Mouse (Mus musculus): ENCODE measurements at regions not wholly inside any gene's neighbourhood (a gene's known extent, or its start where the extent isn't known, plus 50 kb on each side); places are given as distances from the start of the nearest gene placed in this dataset.

DNA sequence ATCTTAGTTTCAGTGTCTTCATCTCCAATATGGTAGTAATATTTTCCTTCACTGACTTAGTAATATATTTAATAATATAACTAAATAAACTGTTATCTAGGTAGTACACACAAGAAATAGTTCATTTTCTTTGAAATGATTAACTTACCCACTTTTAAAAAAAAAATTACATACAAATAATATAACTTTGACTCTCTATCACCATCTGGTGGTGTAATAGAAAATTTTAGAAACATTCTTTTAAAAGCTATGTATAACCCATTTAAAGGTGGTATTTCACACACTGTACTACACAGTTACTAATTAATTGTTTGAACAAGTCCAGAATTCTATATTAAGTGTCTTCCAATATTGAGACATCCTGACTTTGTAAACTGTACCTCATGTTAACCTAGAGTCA is 53.9 kb upstream of the Olfr266 start:
- intact Hi-C loops (cut with DNase I): loop anchor here (2.0 to 10.0 kb wide), 3 partner anchors 107 to 885 kb away; partner anchors contain the start of gene Pifo
- DNase-seq (ENCODE audit: low spot score in 2 of 2): no peak

GRCm38 (mm10) chr3:106903198-106903597 is 77.1 kb upstream of the Olfr266 start:
- DNase-seq (ENCODE audit: low spot score in 2 of 2): peak; percentile 30 to 75
- intact Hi-C loops (cut with DNase I): loop anchor here (1.0 to 10.0 kb wide), 3 partner anchors 178 to 372 kb away; partner anchors contain the start of gene Lamtor5

DNA sequence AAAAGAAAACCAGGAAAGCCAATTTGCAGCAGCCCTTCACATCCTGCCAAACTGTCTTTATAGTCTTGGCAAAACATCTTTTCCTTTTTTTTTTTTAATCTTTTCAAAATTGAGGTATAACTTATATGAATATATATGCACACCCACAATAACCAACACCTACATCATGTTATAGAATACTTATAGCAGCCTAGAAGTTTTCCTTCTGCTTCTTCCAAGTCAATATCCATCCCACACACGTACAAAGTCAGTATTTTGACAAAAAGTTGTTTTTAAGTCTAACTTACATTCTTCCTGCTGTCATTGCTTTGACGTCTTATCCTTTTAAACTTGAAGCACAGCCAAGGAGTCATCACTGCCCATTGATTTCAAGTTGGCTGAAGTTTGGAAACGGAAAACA is 80.6 kb upstream of the Olfr266 start:
- intact Hi-C loops (cut with DNase I): loop anchor here (2.0 to 10.0 kb wide), 2 partner anchors 30 to 368 kb away; partner anchors contain the start of gene Lamtor5
- peak in 1 of 2 experiments; percentile 55 for DNase-seq (ENCODE audit: low spot score in 2 of 2)

- peak in 1 of 2 experiments; percentile 61 for DNase-seq (ENCODE audit: low spot score in 2 of 2)
- intact Hi-C loops (cut with DNase I): loop anchor here (2.0 to 5.0 kb wide), 2 partner anchors 29 to 251 kb away; no protein-coding TSS in a partner anchor
These were observed 99.9 kb upstream of the Kcna3 start for GRCm38 (mm10) chr3:106936067-106936466.

DNA sequence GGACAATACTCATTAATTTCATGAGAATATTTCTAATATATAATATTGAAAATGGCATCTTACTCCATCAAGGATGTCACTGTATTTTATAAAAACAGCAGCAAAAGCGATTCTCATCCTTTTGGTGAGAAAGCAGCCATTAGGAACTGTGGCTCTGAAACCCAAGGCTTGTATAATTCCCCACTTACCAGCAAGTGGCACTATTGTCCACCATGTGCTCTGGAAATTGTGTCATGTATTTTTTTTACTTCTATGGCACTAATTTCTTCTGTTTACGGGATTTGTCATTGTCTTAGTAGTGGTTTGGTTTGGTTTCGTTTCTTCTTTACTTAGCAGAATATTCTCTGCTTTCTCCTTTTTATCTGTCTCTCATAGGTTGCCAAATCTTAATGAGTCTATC is 95.9 kb upstream of the Kcna3 start:
- intact Hi-C loops (cut with DNase I): loop anchor here (1.0 to 2.0 kb wide), 2 partner anchors 97 to 141 kb away; partner anchors contain the start of gene Kcna3
- DNase-seq (ENCODE audit: low spot score in 2 of 2): peak in 1 of 2 experiments; percentile 74

DNA sequence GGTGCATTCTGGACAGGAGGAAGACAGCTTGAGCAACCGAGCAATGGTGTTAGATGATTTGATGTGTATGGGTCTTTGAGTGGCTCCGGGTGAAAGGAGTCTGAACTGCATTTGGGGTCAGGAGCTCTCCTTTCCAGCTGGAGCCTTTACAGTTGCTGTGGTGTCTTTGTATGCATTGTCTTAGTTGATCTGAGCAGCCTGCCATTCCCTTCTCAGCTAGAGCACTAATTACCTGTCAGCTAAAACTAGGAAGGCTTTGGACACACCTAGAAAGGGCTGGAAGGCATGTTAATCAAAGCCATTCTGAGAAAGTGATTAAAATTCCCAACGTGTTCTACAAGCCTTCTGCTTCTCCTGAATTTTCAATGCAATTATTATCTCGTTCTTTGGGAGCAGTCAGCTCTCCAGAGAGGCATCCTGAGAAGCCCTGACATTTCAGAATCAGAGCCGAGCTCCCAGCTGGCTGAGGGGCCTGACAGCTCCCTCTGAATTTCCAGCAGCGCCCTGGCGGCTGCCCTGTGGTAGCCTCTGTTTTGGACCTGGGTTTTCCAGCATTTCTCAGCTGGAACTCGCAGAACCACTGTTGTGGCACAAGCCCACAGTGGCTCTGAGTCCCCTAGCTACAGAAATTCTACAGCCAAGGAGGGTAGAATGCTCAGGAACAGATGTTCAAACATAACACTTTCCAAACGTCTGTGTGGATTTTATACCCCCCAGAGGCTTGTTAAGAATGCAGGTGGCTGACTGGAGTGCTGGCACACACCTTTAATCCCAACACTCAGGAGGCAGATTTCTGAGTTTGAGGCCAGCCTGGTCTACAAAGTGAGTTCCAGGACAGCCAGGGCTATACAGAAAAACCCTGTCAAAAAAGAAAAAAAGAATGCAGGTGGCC is 80.2 kb upstream of the Kcna3 start:
- intact Hi-C loops (cut with DNase I): loop anchor here (5.0 kb wide), 2 partner anchors 52 to 82 kb away; partner anchors contain the start of gene Kcna3
- DNase-seq (ENCODE audit: low spot score in 2 of 2): no peak

- intact Hi-C loops (cut with DNase I): loop anchor here (5.0 kb wide), 2 partner anchors 50 to 80 kb away; partner anchors contain the start of gene Kcna3
- peak in 1 of 2 experiments; percentile 66 for DNase-seq (ENCODE audit: low spot score in 2 of 2)
These were observed 78.6 kb upstream of the Kcna3 start for GRCm38 (mm10) chr3:106957162-106957895.

- intact Hi-C loops (cut with DNase I): loop anchor here (5.0 kb wide), 2 partner anchors 49 to 79 kb away; partner anchors contain the start of gene Kcna3
- DNase-seq (ENCODE audit: low spot score in 2 of 2): peak in 1 of 2 experiments; percentile 84
These were observed 77.8 kb upstream of the Kcna3 start for GRCm38 (mm10) chr3:106958194-106958593.

GRCm38 (mm10) chr3:106960596-106960995 is 75.4 kb upstream of the Kcna3 start:
- DNase-seq (ENCODE audit: low spot score in 2 of 2): no peak
- intact Hi-C loops (cut with DNase I): no loop called here

DNA sequence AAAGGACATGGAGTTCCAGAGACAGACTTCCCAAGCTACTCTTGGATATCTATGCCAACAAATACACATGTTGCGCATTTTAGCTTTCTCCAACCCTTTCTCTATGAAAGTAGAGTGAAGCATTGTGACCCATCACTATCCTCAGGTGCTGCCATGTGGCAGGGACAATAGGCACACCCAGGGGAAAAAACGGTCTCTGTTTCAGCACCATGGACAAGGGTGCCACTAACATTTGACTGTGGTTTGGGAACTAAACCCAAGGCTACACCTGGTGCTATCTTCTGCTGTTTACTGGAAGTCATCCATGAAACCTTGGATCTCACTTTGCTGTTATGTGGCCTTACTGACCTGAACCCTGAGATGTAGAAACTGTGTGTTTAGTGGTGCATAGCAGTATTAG is 73.5 kb upstream of the Kcna3 start:
- DNase-seq (ENCODE audit: low spot score in 2 of 2): no peak
- intact Hi-C loops (cut with DNase I): no loop called here

- no peak for DNase-seq (ENCODE audit: low spot score in 2 of 2)
- intact Hi-C loops (cut with DNase I): no loop called here
These were observed 69.8 kb upstream of the Kcna3 start for GRCm38 (mm10) chr3:106966198-106966597.

GRCm38 (mm10) chr3:106967479-106967878 is 68.5 kb upstream of the Kcna3 start:
- intact Hi-C loops (cut with DNase I): loop anchor here (1.0 kb wide), 1 partner anchor 26 kb away; no protein-coding TSS in a partner anchor

GRCm38 (mm10) chr3:106974114-106974789 is 61.7 kb upstream of the Kcna3 start:
- DNase-seq (ENCODE audit: low spot score in 2 of 2): no peak
- intact Hi-C loops (cut with DNase I): no loop called here

More at GRCm38 (mm10) chr3:106967479-106967878, 68.5 kb upstream of the Kcna3 start:
- DNase-seq (ENCODE audit: low spot score in 2 of 2): no peak

GRCm38 (mm10) chr3:106978728-106979127 is 57.2 kb upstream of the Kcna3 start:
- peak; percentile 28 to 41 for DNase-seq (ENCODE audit: low spot score in 2 of 2)
- intact Hi-C loops (cut with DNase I): no loop called here

DNA sequence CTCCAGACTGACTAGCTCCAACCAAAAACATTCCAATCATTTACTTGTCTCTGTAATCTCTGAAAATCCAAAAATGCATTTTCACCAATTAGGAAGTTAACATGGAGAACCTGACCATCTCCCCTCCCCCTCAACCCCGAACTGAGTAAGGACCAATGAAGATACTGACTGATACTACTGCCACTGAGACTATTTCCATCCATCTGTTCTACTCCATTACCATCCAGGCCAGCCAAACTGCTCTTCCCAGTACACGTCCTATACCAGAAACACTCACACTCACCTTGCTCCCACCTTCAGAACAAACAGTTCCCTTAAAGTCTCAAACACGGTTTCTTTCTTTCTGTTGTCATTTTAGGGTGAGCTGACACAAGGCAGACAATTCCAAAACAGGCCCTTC is 55.1 kb upstream of the Kcna3 start:
- intact Hi-C loops (cut with DNase I): no loop called here

DNA sequence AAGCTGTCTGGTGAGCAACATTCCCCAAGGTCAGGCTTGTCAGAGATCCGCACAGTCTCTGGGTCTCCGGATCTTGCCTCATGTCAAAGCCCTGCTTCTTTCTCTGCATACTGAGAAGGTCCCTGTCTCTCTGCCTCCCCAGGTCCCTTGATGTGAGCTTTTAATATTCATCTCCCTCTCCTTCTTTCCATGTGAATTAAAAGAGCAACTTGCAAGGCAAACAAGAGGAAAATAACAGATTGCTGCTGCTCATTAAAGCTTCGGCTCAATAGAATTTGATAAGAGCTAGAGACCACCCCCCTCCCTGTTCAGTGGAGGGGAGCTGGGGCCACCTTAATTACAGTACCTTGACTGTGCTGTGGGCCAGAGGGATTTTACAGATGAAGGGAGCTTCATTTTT is 54.6 kb upstream of the Kcna3 start:
- intact Hi-C loops (cut with DNase I): no loop called here
- no peak for DNase-seq (ENCODE audit: low spot score in 2 of 2)

More for the DNA sequence above, 55.1 kb upstream of the Kcna3 start:
- DNase-seq (ENCODE audit: low spot score in 2 of 2): no peak

DNA sequence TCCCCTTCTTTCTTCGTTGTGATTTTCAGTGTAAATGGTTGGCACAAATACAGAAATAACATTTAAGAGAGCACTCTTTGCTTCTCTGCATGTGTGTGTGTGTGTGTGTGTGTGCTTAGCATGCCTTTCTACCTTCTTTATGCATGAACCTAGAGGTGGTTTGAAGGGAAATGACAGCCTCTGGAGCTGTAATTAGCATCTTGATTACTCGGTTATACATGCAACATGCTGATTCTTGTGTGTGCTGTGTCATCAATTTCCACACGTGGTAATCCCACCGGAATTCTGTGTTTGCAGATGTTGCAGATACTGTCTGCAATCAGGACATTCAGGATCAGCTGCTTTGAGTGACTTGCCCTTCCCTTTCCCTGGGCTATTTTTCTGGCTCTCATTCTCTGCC is 51.7 kb upstream of the Kcna3 start:
- DNase-seq (ENCODE audit: low spot score in 2 of 2): no peak
- intact Hi-C loops (cut with DNase I): no loop called here
